Mouse (Mus musculus) liver, embryonic 11.5 days (tissue): Measurements from ENCODE around the gene Ndufv1. TPM values are rescaled to one million over a fixed set of nuclear protein-coding genes. Genes with fewer than 3 reads are reported as not detected.

Source experiments
- ATAC-seq: fragments of 200-750 bp; cut with Nextera tagmentation; replicated peaks from 2 replicates; pipeline ENCODE4 v1.8.0; 2017; ENCODE audit warnings: moderate number of reproducible peaks, mild to moderate bottlenecking, moderate TSS enrichment, moderate library complexity; ENCODE audit not compliant: low FRiP score
- DNase-seq: peaks from one replicate; pipeline ENCODE4 v3.0.0-alpha.2; 2017; ENCODE audit warnings: low spot score
- H3K27ac ChIP-seq: fragments of 300-500 bp; sonication (generic); 2 replicates; pipeline ENCODE4 v1.5.1; 2014; ENCODE audit warnings: mild to moderate bottlenecking, low read depth, low read length, control low read depth
- H3K27me3 ChIP-seq: fragments of 300-500 bp; sonication (generic); replicated peaks from 2 replicates; pipeline ENCODE4 v1.6.1; 2014; ENCODE audit warnings: low read length, mixed read lengths; ENCODE audit not compliant: control insufficient read depth, insufficient read depth
- H3K36me3 ChIP-seq: fragments of 300-500 bp; sonication (generic); 2 replicates; pipeline ENCODE4 v1.6.1; 2014; ENCODE audit warnings: mild to moderate bottlenecking, low read length, moderate library complexity, mixed read lengths; ENCODE audit not compliant: control insufficient read depth, insufficient read depth
- H3K4me1 ChIP-seq: fragments of 300-500 bp; sonication (generic); replicated peaks from 2 replicates; pipeline ENCODE4 v1.6.1; 2014; ENCODE audit warnings: low read length, mixed read lengths; ENCODE audit not compliant: control insufficient read depth, insufficient read depth
- H3K4me2 ChIP-seq: fragments of 300-500 bp; sonication (generic); 2 replicates; pipeline ENCODE4 v1.6.1; 2014; ENCODE audit warnings: mild to moderate bottlenecking, control low read depth, moderate library complexity
- H3K4me3 ChIP-seq: fragments of 300-500 bp; sonication (generic); 2 replicates; pipeline ENCODE4 v1.5.1; 2014; ENCODE audit warnings: low read depth, low read length, control low read depth
- H3K9ac ChIP-seq: fragments of 300-500 bp; sonication (generic); 2 replicates; pipeline ENCODE4 v1.6.1; 2014; ENCODE audit warnings: low read depth, low read length, control low read depth
- H3K9me3 ChIP-seq: fragments of 300-500 bp; sonication (generic); 2 replicates; pipeline ENCODE4 v1.6.1; 2016; ENCODE audit warnings: low read length, inconsistent platforms, mixed read lengths; ENCODE audit not compliant: control insufficient read depth
- WGBS: fragments of 180-500 bp; shearing (Covaris S2); extraction: QIAGEN DNeasy Blood & Tissue Kit; methylation state at CpG from one replicate; pipeline ENCODE4 v1.1.7; 2014; 5-methylcytosine and 5-hydroxymethylcytosine counted together
- polyA plus RNA-seq: library from polyadenylated mRNA; unstranded; fragments of >200 nt; fragmentation: Nextera tagmentation; extraction: Ambion mirVana; gene quantifications from 2 replicates; pipeline ENCODE4 v1.2.1, GENCODE M21; 2014

The Ndufv1 gene
- polyA plus RNA-seq, 1 experiment from 2014 or later: 232 TPM

DNA sequence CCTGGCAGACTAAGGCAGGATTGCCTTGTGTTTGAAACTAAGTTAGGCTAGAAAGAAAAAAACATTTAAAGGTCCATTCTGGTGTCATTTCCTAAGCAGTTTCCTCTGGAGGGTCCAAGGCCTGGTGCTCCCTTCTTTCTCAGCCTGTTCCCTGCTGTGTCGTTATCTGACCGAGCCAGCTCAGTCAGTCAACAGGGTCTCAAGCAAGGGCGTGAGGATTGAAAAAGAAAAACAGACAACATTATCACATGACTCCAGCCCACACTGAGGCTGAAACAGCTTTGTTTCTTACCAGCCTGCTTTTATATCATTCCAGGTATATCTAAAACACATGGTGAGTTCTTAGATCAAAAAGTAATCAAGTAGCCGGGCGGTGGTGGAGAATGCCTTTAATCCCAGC, 3.0 kb upstream of the Ndufv1 start:
- peak overlapping the region; percentile 76 for H3K27ac ChIP-seq
- peak; percentile 63 for ATAC-seq
- no peak overlapping the region for H3K4me3 ChIP-seq
- no peaks in the 10 kb centered on the region for H3K27me3 ChIP-seq
- no peak for DNase-seq
- H3K9me3 ChIP-seq: no peaks in the 10 kb centered on the region
- H3K36me3 ChIP-seq: no peaks in the 10 kb centered on the region
- peak overlapping the region; percentile 13; the same call in 1 of the 2 replicates for H3K9ac ChIP-seq
- H3K4me1 ChIP-seq: peaks cover 31% of the 10 kb centered on the region
- 0 out of 2 replicates have a peak overlapping the region, but pooled peaks have one; percentile 6 for H3K4me2 ChIP-seq
- WGBS: 35% methylated on average over 5 of the region's 5 CpGs

DNA sequence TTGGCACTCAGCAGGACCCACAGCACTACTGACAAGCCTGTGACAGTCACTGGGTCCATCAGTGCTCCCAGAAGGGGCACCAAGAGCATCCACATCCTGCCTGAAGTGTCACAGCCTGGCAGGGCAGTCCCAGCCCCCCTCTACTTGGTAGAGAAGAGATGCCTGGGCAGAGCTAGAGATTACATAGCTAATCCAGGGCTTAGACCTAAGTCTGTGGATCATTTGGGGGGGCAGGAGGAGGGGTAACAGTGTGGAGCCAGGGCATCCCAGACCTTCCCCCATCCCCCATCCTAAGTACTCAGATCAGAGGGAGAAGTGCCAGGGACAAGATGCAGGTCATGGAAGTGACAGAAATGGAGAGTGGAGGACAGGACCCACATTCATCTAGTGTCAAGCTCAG, 2.2 kb upstream of the Ndufv1 start:
- Histone ChIP-seq H3K9me3 (no peaks in the 10 kb centered on the region), H3K27ac (peak overlapping the region; percentile 76), H3K9ac (0 out of 2 replicates have a peak overlapping the region, but pooled peaks have one; percentile 13), H3K4me1 (peaks cover 31% of the 10 kb centered on the region), H3K27me3 (no peaks in the 10 kb centered on the region), H3K4me3 (no peak overlapping the region), H3K4me2 (no peak overlapping the region), H3K36me3 (peaks cover 2% of the 10 kb centered on the region; the same call in 1 of the 2 replicates)
- DNase-seq (no peak), ATAC-seq (no peak)

DNA sequence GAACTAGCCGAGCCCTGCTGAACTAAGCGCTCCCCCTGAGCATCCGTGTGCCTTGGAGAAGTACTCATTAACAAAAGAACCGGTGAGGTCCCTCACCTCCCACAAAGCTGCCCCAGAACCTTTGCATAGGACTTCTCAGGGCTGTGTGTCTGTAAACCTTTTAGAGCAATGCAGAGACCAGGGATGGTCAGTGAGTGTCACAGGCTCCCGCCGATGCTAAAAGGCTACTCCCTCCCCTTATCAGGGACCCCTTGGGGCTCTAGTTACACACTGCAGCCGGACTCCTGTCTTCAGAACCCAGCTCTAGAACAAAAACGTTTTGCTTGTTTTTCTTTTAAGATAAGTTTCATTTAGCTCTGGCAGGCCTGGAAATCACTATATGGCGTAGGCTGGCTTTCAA, 460 bp upstream of the Ndufv1 start:
- peaks cover 27% of the 10 kb centered on the region for H3K4me1 ChIP-seq
- H3K9ac ChIP-seq: peak overlapping the region; percentile 71
- H3K4me3 ChIP-seq: peak overlapping the region; percentile 89
- no peaks in the 10 kb centered on the region for H3K27me3 ChIP-seq
- 12% methylated on average over 9 of the region's 9 CpGs for WGBS
- DNase-seq (no peak), ATAC-seq (peak; percentile 53)
- H3K27ac ChIP-seq: peak overlapping the region; percentile 82
- H3K9me3 ChIP-seq: no peaks in the 10 kb centered on the region
- H3K4me2 ChIP-seq: peak overlapping the region; percentile 83
- peaks cover 17% of the 10 kb centered on the region for H3K36me3 ChIP-seq

GRCm38 (mm10) chr19:4011086-4011485, 1.5 kb downstream of the Ndufv1 start:
- Histone ChIP-seq H3K36me3 (peaks cover 35% of the 10 kb centered on the region), H3K4me1 (peaks cover 23% of the 10 kb centered on the region), H3K9me3 (no peaks in the 10 kb centered on the region), H3K27ac (no peak overlapping the region), H3K9ac (no peak overlapping the region), H3K4me2 (peak overlapping the region; percentile 90), H3K27me3 (no peaks in the 10 kb centered on the region), H3K4me3 (peak overlapping the region; percentile 89; the same call in 1 of the 2 replicates)
- 90% methylated on average over 5 of the region's 5 CpGs for WGBS
- no peak for DNase-seq
- no peak for ATAC-seq

- H3K36me3 ChIP-seq: peaks cover 39% of the 10 kb centered on the region
- no peak overlapping the region for H3K4me3 ChIP-seq
- no peak overlapping the region for H3K27ac ChIP-seq
- no peak for ATAC-seq
- no peaks in the 10 kb centered on the region; the same call in 1 of the 2 replicates for H3K27me3 ChIP-seq
- H3K9me3 ChIP-seq: no peaks in the 10 kb centered on the region
- no peak for DNase-seq
- H3K4me2 ChIP-seq: no peak overlapping the region
- H3K4me1 ChIP-seq: peaks cover 5% of the 10 kb centered on the region
- no peak overlapping the region for H3K9ac ChIP-seq
- WGBS: 96% methylated on average over 8 of the region's 8 CpGs
These were observed 6.6 kb downstream of the Ndufv1 start for GRCm38 (mm10) chr19:4005971-4006370.

DNA sequence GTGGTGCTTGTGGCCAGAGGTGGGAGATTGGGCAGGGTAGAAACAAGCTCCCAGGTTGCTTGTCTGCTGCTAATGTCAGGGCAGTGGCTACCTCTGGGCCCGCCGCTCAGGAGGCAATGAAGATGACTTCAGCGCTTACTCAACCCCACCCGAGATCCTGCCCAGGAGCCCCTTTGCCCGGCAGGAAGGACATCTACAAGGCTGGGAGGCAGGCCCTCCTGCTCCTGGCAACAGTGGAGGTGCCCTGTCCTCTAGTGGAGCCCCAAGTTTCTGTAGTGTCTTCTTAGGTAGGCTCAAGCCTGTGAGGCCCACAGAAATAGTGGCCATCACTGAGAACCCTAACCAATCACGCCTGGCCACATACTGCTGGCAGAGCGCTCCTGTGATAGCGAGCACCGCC, 7.5 kb downstream of the Ndufv1 start:
- Histone ChIP-seq H3K9ac (no peak overlapping the region), H3K4me1 (peaks cover 5% of the 10 kb centered on the region), H3K27me3 (no peaks in the 10 kb centered on the region; the same call in 1 of the 2 replicates), H3K36me3 (peaks cover 39% of the 10 kb centered on the region), H3K9me3 (no peaks in the 10 kb centered on the region), H3K4me3 (no peak overlapping the region), H3K4me2 (no peak overlapping the region), H3K27ac (no peak overlapping the region)
- ATAC-seq (no peak), DNase-seq (no peak)
- 90% methylated on average over 9 of the region's 9 CpGs for WGBS

DNA sequence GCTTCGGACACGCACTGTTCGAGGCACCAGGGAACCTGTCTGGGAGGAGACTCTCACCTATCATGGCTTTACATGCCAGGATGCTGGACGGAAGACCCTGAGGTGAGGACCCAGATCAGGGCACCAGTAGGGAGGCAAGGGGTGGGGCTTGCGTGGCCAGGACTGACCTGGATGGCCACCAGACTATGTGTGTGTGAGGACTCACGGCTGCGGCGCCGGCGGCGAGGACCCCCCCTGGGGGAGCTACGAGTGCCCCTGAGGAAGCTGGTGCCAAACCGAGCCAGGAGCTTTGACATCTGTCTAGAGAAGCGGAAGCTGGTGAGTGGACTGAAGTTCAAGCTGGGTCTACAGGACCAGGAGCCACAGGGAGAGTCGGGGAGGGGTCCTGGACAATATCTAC, 8.3 kb downstream of the Ndufv1 start:
- WGBS: 85% methylated on average over 15 of the region's 15 CpGs

DNA sequence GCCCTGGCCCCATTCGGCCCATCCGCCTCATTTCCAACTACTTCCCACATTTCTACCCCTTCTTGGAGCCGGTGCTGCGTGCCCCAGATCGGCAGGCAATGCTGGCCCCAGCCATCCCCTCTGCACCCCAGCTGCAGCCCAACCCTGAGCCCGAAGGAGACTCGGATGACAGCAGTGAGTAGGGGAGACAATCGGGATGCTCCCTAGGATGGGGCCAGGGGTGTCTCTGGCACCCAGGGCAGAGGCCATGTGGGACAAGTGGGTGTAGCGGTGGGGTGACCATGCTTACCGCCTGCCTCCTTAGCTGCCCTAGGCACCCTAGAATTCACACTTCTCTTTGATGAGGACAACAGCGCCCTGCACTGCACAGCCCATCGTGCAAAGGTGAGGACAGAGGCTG, 9.0 kb downstream of the Ndufv1 start:
- no peaks in the 10 kb centered on the region; the same call in 1 of the 2 replicates for H3K27me3 ChIP-seq
- 75% methylated on average over 12 of the region's 12 CpGs for WGBS
- no peaks in the 10 kb centered on the region for H3K9me3 ChIP-seq
- H3K36me3 ChIP-seq: peaks cover 27% of the 10 kb centered on the region
- ATAC-seq (no peak), DNase-seq (no peak)
- no peak overlapping the region for H3K4me2 ChIP-seq
- no peak overlapping the region for H3K27ac ChIP-seq
- no peak overlapping the region for H3K9ac ChIP-seq
- H3K4me1 ChIP-seq: peaks cover 13% of the 10 kb centered on the region
- H3K4me3 ChIP-seq: no peak overlapping the region

More for the DNA sequence above, 8.3 kb downstream of the Ndufv1 start:
- no peaks in the 10 kb centered on the region; the same call in 1 of the 2 replicates for H3K27me3 ChIP-seq
- peaks cover 10% of the 10 kb centered on the region for H3K4me1 ChIP-seq
- ATAC-seq: no peak
- no peaks in the 10 kb centered on the region for H3K9me3 ChIP-seq
- no peak for DNase-seq
- no peak overlapping the region for H3K4me2 ChIP-seq
- H3K27ac ChIP-seq: no peak overlapping the region
- H3K9ac ChIP-seq: no peak overlapping the region
- no peak overlapping the region for H3K4me3 ChIP-seq
- peaks cover 33% of the 10 kb centered on the region for H3K36me3 ChIP-seq

DNA sequence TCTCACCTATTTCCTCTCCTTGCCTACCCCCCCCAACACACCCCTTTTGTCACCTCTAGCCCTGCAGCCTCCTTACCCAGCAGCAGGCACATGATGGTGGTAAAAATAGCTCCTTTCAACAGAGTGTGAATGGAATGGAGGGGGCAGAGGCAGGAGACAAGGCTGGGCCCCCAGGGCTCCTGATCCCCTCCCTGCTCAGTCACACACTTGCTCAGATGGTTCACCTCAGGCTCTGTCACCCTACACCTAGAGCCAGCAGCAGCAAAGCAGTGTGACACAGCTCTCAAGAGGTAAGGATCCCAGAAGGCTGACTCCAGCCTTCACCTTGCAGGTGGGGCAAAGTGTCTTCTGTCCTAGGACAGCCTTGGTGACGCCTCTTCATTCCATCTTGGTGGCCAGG, 9.5 kb downstream of the Ndufv1 start, which contains the start of gene Doc2g:
Gene Doc2g (plus strand): TSS at position 202 of the 400 bp plus-strand sequence.
- no peak for DNase-seq
- Histone ChIP-seq H3K4me1 (peaks cover 13% of the 10 kb centered on the region), H3K27ac (no peak within 1 kb of the TSS), H3K4me2 (no peak within 1 kb of the TSS), H3K27me3 (no peaks in the 10 kb centered on the region; the same call in 1 of the 2 replicates), H3K4me3 (no peak within 1 kb of the TSS), H3K9ac (no peak within 1 kb of the TSS; the same call in 1 of the 2 replicates), H3K9me3 (no peaks in the 10 kb centered on the region), H3K36me3 (peaks cover 23% of the 10 kb centered on the region)
- WGBS: 61% methylated on average over 1 of the region's 1 CpGs
- ATAC-seq: no peak
